In genomic region chr19:56873816-56874600, GRCm38 (mm10) we compare ENCODE assay signal across 8 mouse cellular contexts. TPM values are rescaled to one million over a fixed set of nuclear protein-coding genes. Genes with fewer than 3 reads are reported as not detected.
A peak's percentile ranks its signal among the peaks of the same experiment; 100 is the strongest.
DNase-seq lines count a peak whose midpoint lies in the region; ATAC-seq lines count a peak whose summit lies in the region.

Gene Vwa2 (plus strand): TSS chr19:56874249.

- no peak for DNase-seq in heart, adult 18-20 months
- peak; percentile 16 to 17 for DNase-seq in adrenal gland, postnatal 36 days
- DNase-seq in left cerebral cortex, postnatal 4 days, result peak; percentile 24
- peak; percentile 43 for DNase-seq in midbrain, embryonic 10.5 days (ENCODE audit: low spot score)
- DNase-seq in thymus, postnatal 14 days, result peak; percentile 54
- no peak for DNase-seq in B cell, adult 2 months

- no peaks in the 10 kb centered on the region for H3K9me3 ChIP-seq in heart, embryonic 12.5 days (replicated peaks)
- H3K9me3 ChIP-seq in forebrain, embryonic 16.5 days (ENCODE audit: control insufficient read depth, low read length), result no peaks in the 10 kb centered on the region
- H3K9me3 ChIP-seq in midbrain, embryonic 10.5 days (replicated peaks), result no peaks in the 10 kb centered on the region

- no peak within 1 kb of the TSS for H3K27ac ChIP-seq in heart, embryonic 12.5 days (ENCODE audit: poor library complexity, severe bottlenecking)
- H3K27ac ChIP-seq in forebrain, embryonic 16.5 days (ENCODE audit: low read length), result no peak within 1 kb of the TSS
- peak within 1 kb of the TSS; percentile 59 for H3K27ac ChIP-seq in midbrain, embryonic 10.5 days (replicated peaks)

- 3% methylated on average over 71 of the region's 71 CpGs for WGBS in heart, embryonic 12.5 days
- 2% methylated on average over 71 of the region's 71 CpGs for WGBS in forebrain, embryonic 16.5 days
- WGBS in midbrain, embryonic 10.5 days, result 3% methylated on average over 71 of the region's 71 CpGs

- H3K27me3 ChIP-seq in heart, embryonic 12.5 days (replicated peaks), result peaks cover 68% of the 10 kb centered on the region
- H3K27me3 ChIP-seq in forebrain, embryonic 16.5 days (replicated peaks; ENCODE audit: control insufficient read depth, insufficient read depth, low read length), result peaks cover 47% of the 10 kb centered on the region
- H3K27me3 ChIP-seq in midbrain, embryonic 10.5 days (ENCODE audit: low read depth, poor library complexity, severe bottlenecking), result peaks cover 90% of the 10 kb centered on the region

- H3K4me1 ChIP-seq in heart, embryonic 12.5 days (replicated peaks), result peaks cover 19% of the 10 kb centered on the region
- peaks cover 12% of the 10 kb centered on the region for H3K4me1 ChIP-seq in forebrain, embryonic 16.5 days (replicated peaks; ENCODE audit: control insufficient read depth, insufficient read depth, low read length)
- H3K4me1 ChIP-seq in midbrain, embryonic 10.5 days, result peaks cover 16% of the 10 kb centered on the region

- H3K36me3 ChIP-seq in heart, embryonic 12.5 days, result no peaks in the 10 kb centered on the region
- no peaks in the 10 kb centered on the region for H3K36me3 ChIP-seq in forebrain, embryonic 16.5 days (ENCODE audit: control insufficient read depth, insufficient read depth)
- H3K36me3 ChIP-seq in midbrain, embryonic 10.5 days, result no peaks in the 10 kb centered on the region

- peak within 1 kb of the TSS; percentile 58 for H3K4me3 ChIP-seq in heart, embryonic 12.5 days
- peak within 1 kb of the TSS; percentile 50 for H3K4me3 ChIP-seq in forebrain, embryonic 16.5 days (replicated peaks; ENCODE audit: low read length)
- peak within 1 kb of the TSS; percentile 70 for H3K4me3 ChIP-seq in midbrain, embryonic 10.5 days

- peak within 1 kb of the TSS; percentile 62; the same call in 1 of the 2 replicates for H3K9ac ChIP-seq in heart, embryonic 12.5 days
- peak within 1 kb of the TSS; percentile 45 for H3K9ac ChIP-seq in forebrain, embryonic 16.5 days (replicated peaks; ENCODE audit: low read depth, low read length)

- peak within 1 kb of the TSS; percentile 97 for H3K4me2 ChIP-seq in heart, embryonic 12.5 days
- peak within 1 kb of the TSS; percentile 96 for H3K4me2 ChIP-seq in forebrain, embryonic 16.5 days (ENCODE audit: low read length)

- intact Hi-C loops in left cerebral cortex, postnatal 4 days (cut with DNase I), result no loop called here

- no peak for ATAC-seq in heart, embryonic 12.5 days (ENCODE audit: insufficient number of reproducible peaks, low FRiP score)
- 0 out of 2 replicates have a peak, but pooled peaks have one; percentile 33 for ATAC-seq in forebrain, embryonic 16.5 days

RNA-seq across cellular contexts. Expression of gene Vwa2, which starts in this region (rescaled TPM):
- 0.22 and 0.23 TPM in 2 replicates for polyA plus RNA-seq in heart, embryonic 12.5 days (2016; fragmentation: Nextera tagmentation; extraction: Ambion mirVana)
- not detected for total RNA-seq in heart, adult 18-20 months (2021)
- not detected for total RNA-seq in adrenal gland, postnatal 36 days (2021)
- polyA plus RNA-seq in forebrain, embryonic 16.5 days (2015; fragmentation: Nextera tagmentation; extraction: Ambion mirVana), result 0.34 and 0.35 TPM in 2 replicates
- under 1 TPM; 0.14 to 0.36 TPM for total RNA-seq in left cerebral cortex, postnatal 4 days (2021)
- 0.26 and 0.52 TPM in 2 replicates for polyA plus RNA-seq in midbrain, embryonic 10.5 days (2016; fragmentation: Nextera tagmentation; extraction: Ambion mirVana)

Comparison
In these comparisons a context has a peak if more than half of its experiments do, and no peak if none do; other contexts are left out.
1. Peak in DNase-seq in adrenal gland, postnatal 36 days; RNA of the gene not detected or under 1 TPM.
2. Peak in ATAC-seq, H3K4me3 ChIP-seq, H3K9ac ChIP-seq and H3K4me2 ChIP-seq in forebrain, embryonic 16.5 days; RNA of the gene not detected or under 1 TPM.
3. Peak in DNase-seq in left cerebral cortex, postnatal 4 days; RNA of the gene not detected or under 1 TPM.
4. Peak in DNase-seq, H3K4me3 ChIP-seq and H3K27ac ChIP-seq in midbrain, embryonic 10.5 days; RNA of the gene not detected or under 1 TPM.